8 mouse cellular contexts compared by ENCODE assay signal in genomic region chr2:148874617-148875334, GRCm38 (mm10). TPM values are rescaled to one million over a fixed set of nuclear protein-coding genes. Genes with fewer than 3 reads are reported as not detected.
DNase-seq lines count a peak whose midpoint lies in the region; ATAC-seq and TF ChIP-seq lines count a peak whose summit lies in the region.
"Had no signal": no experiment of that assay in that cellular context is flagged by ENCODE, and none has a peak within 500 bp of the region (broad histone marks: within the 10 kb centered on the region; RNA-seq: fewer than 3 reads in every experiment).

No protein-coding gene starts in this region.

- no peak for TF ChIP-seq CTCF in ES-Bruce4 (IDR thresholded peaks at IDR 0.05; ENCODE audit: low read depth, low read length)

- peak; percentile 35 to 49 for ATAC-seq in hematopoietic stem cell, adult 5-6 weeks (replicated peaks in 1 of 2; ENCODE audit: insufficient read depth in 1 of 2, low FRiP score in 2 of 2, low TSS enrichment in 1 of 2, low read depth in 1 of 2, poor library complexity in 2 of 2, severe bottlenecking in 2 of 2)
- peak; percentile 64 for ATAC-seq in limb, embryonic 14.5 days (ENCODE audit: low FRiP score, low read depth)
- peak; percentile 80 for ATAC-seq in midbrain, embryonic 16.5 days

- WGBS in embryonic facial prominence, embryonic 10.5 days, result under 1% methylated on average over 34 of the region's 34 CpGs
- WGBS in limb, embryonic 14.5 days, result under 1% methylated on average over 34 of the region's 34 CpGs
- WGBS in midbrain, embryonic 16.5 days, result under 1% methylated on average over 34 of the region's 34 CpGs

- TF ChIP-seq POLR2A in ES-Bruce4 (IDR thresholded peaks at IDR 0.05; ENCODE audit: insufficient read depth, low read length), result no peak
- no peak for TF ChIP-seq POLR2A in limb, embryonic 14.5 days (IDR thresholded peaks at IDR 0.05; ENCODE audit: borderline replicate concordance, extremely low read depth, insufficient read depth, insufficient read length)

- no peaks in the 10 kb centered on the region for H3K9me3 ChIP-seq in ES-Bruce4 (replicated peaks; ENCODE audit: control insufficient read depth, insufficient read depth, low read length, poor library complexity, severe bottlenecking)
- H3K9me3 ChIP-seq in embryonic facial prominence, embryonic 10.5 days, result no peaks in the 10 kb centered on the region
- no peaks in the 10 kb centered on the region for H3K9me3 ChIP-seq in limb, embryonic 14.5 days (ENCODE audit: control insufficient read depth, low read length)
- no peaks in the 10 kb centered on the region for H3K9me3 ChIP-seq in midbrain, embryonic 16.5 days (replicated peaks; ENCODE audit: control insufficient read depth, low read length, poor library complexity, severe bottlenecking)

- peak; percentile 96 for DNase-seq in ZHBTc4 (ENCODE audit: low read depth, low spot score)
- peak; percentile 47 for DNase-seq in embryonic facial prominence, embryonic 10.5 days (ENCODE audit: low spot score)
- DNase-seq in limb, embryonic 14.5 days (ENCODE audit: low spot score), result peak; percentile 35
- DNase-seq in left cerebral cortex, postnatal 4 days, result no peak

- H3K4me3 ChIP-seq in ES-Bruce4 (ENCODE audit: low read depth, low read length), result peak overlapping the region; percentile 96
- H3K4me3 ChIP-seq in embryonic facial prominence, embryonic 10.5 days, result peak overlapping the region; percentile 88
- H3K4me3 ChIP-seq in limb, embryonic 14.5 days (replicated peaks; ENCODE audit: low read length), result peak overlapping the region; percentile 73
- H3K4me3 ChIP-seq in midbrain, embryonic 16.5 days (ENCODE audit: low read depth, low read length), result peak overlapping the region; percentile 96

- TF ChIP-seq EP300 in ES-Bruce4 (IDR thresholded peaks at IDR 0.05; ENCODE audit: insufficient read depth, low read depth, low read length), result peak; percentile 85

- peak overlapping the region; percentile 92 for H3K27ac ChIP-seq in ES-Bruce4 (ENCODE audit: insufficient read depth, low read length)
- peak overlapping the region; percentile 93 for H3K27ac ChIP-seq in embryonic facial prominence, embryonic 10.5 days (replicated peaks)
- H3K27ac ChIP-seq in limb, embryonic 14.5 days (replicated peaks; ENCODE audit: low read depth, low read length), result peak overlapping the region; percentile 88
- H3K27ac ChIP-seq in midbrain, embryonic 16.5 days (ENCODE audit: low read length), result peak overlapping the region; percentile 86

- H3K27me3 ChIP-seq in ES-Bruce4 (ENCODE audit: control insufficient read depth, insufficient read depth, low read length, poor library complexity, severe bottlenecking), result no peaks in the 10 kb centered on the region
- H3K27me3 ChIP-seq in embryonic facial prominence, embryonic 10.5 days (replicated peaks; ENCODE audit: low read depth, poor library complexity, severe bottlenecking), result no peaks in the 10 kb centered on the region
- H3K27me3 ChIP-seq in limb, embryonic 14.5 days (ENCODE audit: control insufficient read depth, insufficient read depth, low read length), result no peaks in the 10 kb centered on the region
- no peaks in the 10 kb centered on the region for H3K27me3 ChIP-seq in midbrain, embryonic 16.5 days (ENCODE audit: control insufficient read depth, insufficient read depth, low read depth, low read length)

- intact Hi-C loops in left cerebral cortex, postnatal 4 days (cut with DNase I), result no loop called here

- peak overlapping the region; percentile 64 for H3K9ac ChIP-seq in ES-Bruce4 (ENCODE audit: low read depth, poor library complexity, severe bottlenecking)
- H3K9ac ChIP-seq in limb, embryonic 14.5 days (ENCODE audit: low read depth, low read length, severe bottlenecking), result peak overlapping the region; percentile 69
- peak overlapping the region; percentile 93 for H3K9ac ChIP-seq in midbrain, embryonic 16.5 days (ENCODE audit: low read depth, low read length)

- H3K4me1 ChIP-seq in ES-Bruce4 (ENCODE audit: control insufficient read depth, insufficient read depth, low read length), result peaks cover 4% of the 10 kb centered on the region
- peaks cover 41% of the 10 kb centered on the region for H3K4me1 ChIP-seq in embryonic facial prominence, embryonic 10.5 days
- peaks cover 24% of the 10 kb centered on the region for H3K4me1 ChIP-seq in limb, embryonic 14.5 days (ENCODE audit: control insufficient read depth, insufficient read depth, low read length)
- H3K4me1 ChIP-seq in midbrain, embryonic 16.5 days (ENCODE audit: control insufficient read depth, insufficient read depth, low read length), result peaks cover 24% of the 10 kb centered on the region

- H3K4me2 ChIP-seq in limb, embryonic 14.5 days (replicated peaks; ENCODE audit: low read depth, low read length, severe bottlenecking), result peak overlapping the region; percentile 89
- peak overlapping the region; percentile 89 for H3K4me2 ChIP-seq in midbrain, embryonic 16.5 days (ENCODE audit: low read length)

- H3K36me3 ChIP-seq in ES-Bruce4 (ENCODE audit: control insufficient read depth, insufficient read depth, low read length, poor library complexity, severe bottlenecking), result peaks cover 13% of the 10 kb centered on the region; the same call in 1 of the 2 replicates
- peaks cover 32% of the 10 kb centered on the region for H3K36me3 ChIP-seq in embryonic facial prominence, embryonic 10.5 days (replicated peaks)
- peaks cover 16% of the 10 kb centered on the region for H3K36me3 ChIP-seq in limb, embryonic 14.5 days (ENCODE audit: control insufficient read depth, insufficient read depth, low read length)
- peaks cover 10% of the 10 kb centered on the region; the same call in 1 of the 2 replicates for H3K36me3 ChIP-seq in midbrain, embryonic 16.5 days (ENCODE audit: control insufficient read depth, insufficient read depth, low read length)

RNA-seq across cellular contexts. Expression of gene Cst3, which starts 0.7 kb away (rescaled TPM):
- polyA plus RNA-seq in ES-Bruce4 (2011; ENCODE audit: insufficient read depth, insufficient read length, low read depth, missing spikeins), result 299 and 318 TPM in 2 replicates
- 261 and 265 TPM in 2 replicates for polyA plus RNA-seq in embryonic facial prominence, embryonic 10.5 days (2016; fragmentation: Nextera tagmentation; extraction: Ambion mirVana)
- total RNA-seq in hematopoietic stem cell, adult 5-6 weeks (2017), result 200 and 303 TPM in 2 replicates
- 413 and 416 TPM in 2 replicates for polyA plus RNA-seq in limb, embryonic 14.5 days (2012; rRNA removed)
- 518 and 558 TPM in 2 replicates for polyA plus RNA-seq in limb, embryonic 14.5 days (2014; fragmentation: Nextera tagmentation; extraction: Ambion mirVana)
- 550 and 644 TPM in 2 replicates for polyA plus RNA-seq in midbrain, embryonic 16.5 days (2015; fragmentation: Nextera tagmentation; extraction: Ambion mirVana)
- 100 to 1,000 TPM; 792 to 798 TPM for total RNA-seq in left cerebral cortex, postnatal 4 days (2021)

RNA-seq across cellular contexts. Expression of gene 9230104L09Rik, which starts 9.9 kb away (rescaled TPM):
- polyA plus RNA-seq in ES-Bruce4 (2011; ENCODE audit: insufficient read depth, insufficient read length, low read depth, missing spikeins), result not detected in 2 replicates
- polyA plus RNA-seq in embryonic facial prominence, embryonic 10.5 days (2016; fragmentation: Nextera tagmentation; extraction: Ambion mirVana), result not detected in 2 replicates
- total RNA-seq in hematopoietic stem cell, adult 5-6 weeks (2017), result not detected in 2 replicates
- polyA plus RNA-seq in limb, embryonic 14.5 days (2012; rRNA removed), result 0.20 TPM in 1 of 2 replicates, not detected in the other
- not detected in 2 replicates for polyA plus RNA-seq in limb, embryonic 14.5 days (2014; fragmentation: Nextera tagmentation; extraction: Ambion mirVana)
- polyA plus RNA-seq in midbrain, embryonic 16.5 days (2015; fragmentation: Nextera tagmentation; extraction: Ambion mirVana), result not detected in 2 replicates
- not detected for total RNA-seq in left cerebral cortex, postnatal 4 days (2021)
- total RNA-seq: left cerebral cortex, postnatal 14 days had no signal

RNA-seq across cellular contexts. Expression of gene Cst9, which starts 39.8 kb away (rescaled TPM):
- polyA plus RNA-seq in ES-Bruce4 (2011; ENCODE audit: insufficient read depth, insufficient read length, low read depth, missing spikeins), result not detected in 2 replicates
- not detected in 2 replicates for polyA plus RNA-seq in embryonic facial prominence, embryonic 10.5 days (2016; fragmentation: Nextera tagmentation; extraction: Ambion mirVana)
- not detected in 2 replicates for total RNA-seq in hematopoietic stem cell, adult 5-6 weeks (2017)
- polyA plus RNA-seq in limb, embryonic 14.5 days (2012; rRNA removed), result not detected in 2 replicates
- not detected in 2 replicates for polyA plus RNA-seq in limb, embryonic 14.5 days (2014; fragmentation: Nextera tagmentation; extraction: Ambion mirVana)
- polyA plus RNA-seq in midbrain, embryonic 16.5 days (2015; fragmentation: Nextera tagmentation; extraction: Ambion mirVana), result not detected in 2 replicates
- not detected for total RNA-seq in left cerebral cortex, postnatal 4 days (2021)
- total RNA-seq: left cerebral cortex, postnatal 14 days had no signal

RNA-seq across cellular contexts. Expression of gene Cst13, which starts 54.9 kb away (rescaled TPM):
- polyA plus RNA-seq in ES-Bruce4 (2011; ENCODE audit: insufficient read depth, insufficient read length, low read depth, missing spikeins), result not detected in 2 replicates
- not detected in 2 replicates for polyA plus RNA-seq in embryonic facial prominence, embryonic 10.5 days (2016; fragmentation: Nextera tagmentation; extraction: Ambion mirVana)
- total RNA-seq in hematopoietic stem cell, adult 5-6 weeks (2017), result not detected in 2 replicates
- polyA plus RNA-seq in limb, embryonic 14.5 days (2012; rRNA removed), result not detected in 2 replicates
- not detected in 2 replicates for polyA plus RNA-seq in limb, embryonic 14.5 days (2014; fragmentation: Nextera tagmentation; extraction: Ambion mirVana)
- polyA plus RNA-seq in midbrain, embryonic 16.5 days (2015; fragmentation: Nextera tagmentation; extraction: Ambion mirVana), result not detected in 2 replicates
- under 1 TPM in 1 of 2 experiments, not detected in 1; 0.52 TPM for total RNA-seq in left cerebral cortex, postnatal 4 days (2021)
- total RNA-seq: left cerebral cortex, postnatal 14 days had no signal
